Comparison of ENCODE assay signal across 8 mouse cellular contexts in genomic region chr10:117393196-117393890, GRCm38 (mm10). TPM values are rescaled to one million over a fixed set of nuclear protein-coding genes. Genes with fewer than 3 reads are reported as not detected.
DNase-seq lines count a peak whose midpoint lies in the region; ATAC-seq lines count a peak whose summit lies in the region.

No protein-coding gene starts in this region.

- peaks cover 8% of the 10 kb centered on the region for H3K4me1 ChIP-seq in heart, embryonic 13.5 days
- peaks cover 6% of the 10 kb centered on the region; the same call in 1 of the 2 replicates for H3K4me1 ChIP-seq in kidney, embryonic 16.5 days (ENCODE audit: insufficient read depth, low read length)
- H3K4me1 ChIP-seq in stomach, embryonic 16.5 days (ENCODE audit: control insufficient read depth, insufficient read depth, low read length) = 0 out of 2 replicates have a peak, but pooled peaks cover 3% of the 10 kb centered on the region

- peaks cover 8% of the 10 kb centered on the region; the same call in 1 of the 2 replicates for H3K27me3 ChIP-seq in heart, embryonic 13.5 days (replicated peaks)
- H3K27me3 ChIP-seq in kidney, embryonic 16.5 days (ENCODE audit: insufficient read depth, low read length) = no peaks in the 10 kb centered on the region; the same call in 1 of the 2 replicates
- no peaks in the 10 kb centered on the region for H3K27me3 ChIP-seq in stomach, embryonic 16.5 days (ENCODE audit: control insufficient read depth, insufficient read depth, low read length)

- H3K27ac ChIP-seq in heart, embryonic 13.5 days (replicated peaks) = peak overlapping the region; percentile 61
- H3K27ac ChIP-seq in kidney, embryonic 16.5 days (ENCODE audit: low read length) = no peak overlapping the region
- no peak overlapping the region for H3K27ac ChIP-seq in stomach, embryonic 16.5 days (ENCODE audit: low read length)

- 0 out of 2 replicates have a peak, but pooled peaks have one; percentile 33 for ATAC-seq in heart, embryonic 13.5 days (ENCODE audit: extremely low read depth, insufficient number of reproducible peaks, low FRiP score, low TSS enrichment)
- ATAC-seq in kidney, embryonic 16.5 days (ENCODE audit: low FRiP score, low TSS enrichment) = peak; percentile 82
- ATAC-seq in megakaryocyte, adult 5-6 weeks (ENCODE audit: poor library complexity, severe bottlenecking) = peak; percentile 90
- ATAC-seq in stomach, embryonic 16.5 days (ENCODE audit: insufficient read depth, low FRiP score) = peak; percentile 47

- WGBS in heart, embryonic 13.5 days = 1% methylated on average over 24 of the region's 27 CpGs
- 3% methylated on average over 24 of the region's 27 CpGs for WGBS in kidney, embryonic 16.5 days
- 2% methylated on average over 26 of the region's 27 CpGs for WGBS in stomach, embryonic 16.5 days

- H3K4me3 ChIP-seq in heart, embryonic 13.5 days = peak overlapping the region; percentile 55
- peak overlapping the region; percentile 48 for H3K4me3 ChIP-seq in kidney, embryonic 16.5 days (ENCODE audit: low read length)
- H3K4me3 ChIP-seq in stomach, embryonic 16.5 days (replicated peaks; ENCODE audit: low read length) = peak overlapping the region; percentile 44

- H3K4me2 ChIP-seq in heart, embryonic 13.5 days = peak overlapping the region; percentile 81
- H3K4me2 ChIP-seq in kidney, embryonic 16.5 days (replicated peaks; ENCODE audit: low read depth, low read length) = peak overlapping the region; percentile 80
- peak overlapping the region; percentile 65 for H3K4me2 ChIP-seq in stomach, embryonic 16.5 days (ENCODE audit: low read depth, low read length)

- no peaks in the 10 kb centered on the region for H3K36me3 ChIP-seq in heart, embryonic 13.5 days
- no peaks in the 10 kb centered on the region for H3K36me3 ChIP-seq in kidney, embryonic 16.5 days (ENCODE audit: insufficient read depth, low read length)
- H3K36me3 ChIP-seq in stomach, embryonic 16.5 days (ENCODE audit: control insufficient read depth, insufficient read depth, low read length) = no peaks in the 10 kb centered on the region

- no peaks in the 10 kb centered on the region for H3K9me3 ChIP-seq in heart, embryonic 13.5 days
- H3K9me3 ChIP-seq in kidney, embryonic 16.5 days (ENCODE audit: low read length) = no peaks in the 10 kb centered on the region
- H3K9me3 ChIP-seq in stomach, embryonic 16.5 days (replicated peaks; ENCODE audit: control insufficient read depth, low read length) = no peaks in the 10 kb centered on the region

- H3K9ac ChIP-seq in heart, embryonic 13.5 days = peak overlapping the region; percentile 81
- H3K9ac ChIP-seq in kidney, embryonic 16.5 days (replicated peaks; ENCODE audit: low read length) = peak overlapping the region; percentile 67
- peak overlapping the region; percentile 62 for H3K9ac ChIP-seq in stomach, embryonic 16.5 days (ENCODE audit: low read length)

- peak; percentile 15 for DNase-seq in gastrocnemius, postnatal 25 days
- no peak for DNase-seq in gastrocnemius, adult 8-10 months (ENCODE audit: low spot score in 2 of 2)
- peak; percentile 66 for DNase-seq in c-Kit-positive CD71-negative TER-119-negative erythroid progenitor cells, embryonic 14.5 days (ENCODE audit: low read depth)
- DNase-seq in right cerebral cortex, adult 18-20 months = no peak

RNA-seq across cellular contexts. Expression of gene Cpsf6, which starts 13.5 kb away (rescaled TPM):
- total RNA-seq in gastrocnemius, postnatal 25 days (2021) = 10 to 100 TPM; 21.6 to 24.2 TPM
- 10 to 100 TPM; 16.8 to 22.6 (median 18.5) TPM for total RNA-seq in gastrocnemius, adult 8-10 months (2022)
- 76.7 and 91.9 TPM in 2 replicates for polyA plus RNA-seq in heart, embryonic 13.5 days (2015; fragmentation: Nextera tagmentation; extraction: Ambion mirVana)
- 151 and 171 TPM in 2 replicates for polyA plus RNA-seq in kidney, embryonic 16.5 days (2015; fragmentation: Nextera tagmentation; extraction: Ambion mirVana)
- total RNA-seq in megakaryocyte, adult 5-6 weeks (2015) = 70.3 and 88.4 TPM in 2 replicates
- total RNA-seq in megakaryocyte, adult 5-6 weeks (2017) = 87.7 and 103 TPM in 2 replicates
- polyA plus RNA-seq in stomach, embryonic 16.5 days (2015; fragmentation: Nextera tagmentation; extraction: Ambion mirVana) = 121 and 123 TPM in 2 replicates

Comparison
In these comparisons a context has a peak if more than half of its experiments do, and no peak if none do; other contexts are left out.
1. DNase-seq: peak in gastrocnemius, postnatal 25 days (single experiment) and c-Kit-positive CD71-negative TER-119-negative erythroid progenitor cells, embryonic 14.5 days (single experiment); none in gastrocnemius, adult 8-10 months (0 of 2) and right cerebral cortex, adult 18-20 months (single experiment).
2. ATAC-seq: peak in every context shown above with its lines; median percentile 90 in megakaryocyte, adult 5-6 weeks; 82 in kidney, embryonic 16.5 days; 47 in stomach, embryonic 16.5 days; 33 in heart, embryonic 13.5 days.
3. Peak in every context shown above with its lines, with median percentiles within 50 percentile points of each other: H3K4me2 ChIP-seq, H3K4me3 ChIP-seq and H3K9ac ChIP-seq.